Mouse (Mus musculus): ENCODE results near the gene Clk2. TPM values are rescaled to one million over a fixed set of nuclear protein-coding genes. Genes with fewer than 3 reads are reported as not detected.
A peak's percentile ranks its signal among the peaks of the same experiment; 100 is the strongest.

Gene Clk2
- polyA plus RNA-seq, 1 experiment = 48.3 TPM

DNA sequence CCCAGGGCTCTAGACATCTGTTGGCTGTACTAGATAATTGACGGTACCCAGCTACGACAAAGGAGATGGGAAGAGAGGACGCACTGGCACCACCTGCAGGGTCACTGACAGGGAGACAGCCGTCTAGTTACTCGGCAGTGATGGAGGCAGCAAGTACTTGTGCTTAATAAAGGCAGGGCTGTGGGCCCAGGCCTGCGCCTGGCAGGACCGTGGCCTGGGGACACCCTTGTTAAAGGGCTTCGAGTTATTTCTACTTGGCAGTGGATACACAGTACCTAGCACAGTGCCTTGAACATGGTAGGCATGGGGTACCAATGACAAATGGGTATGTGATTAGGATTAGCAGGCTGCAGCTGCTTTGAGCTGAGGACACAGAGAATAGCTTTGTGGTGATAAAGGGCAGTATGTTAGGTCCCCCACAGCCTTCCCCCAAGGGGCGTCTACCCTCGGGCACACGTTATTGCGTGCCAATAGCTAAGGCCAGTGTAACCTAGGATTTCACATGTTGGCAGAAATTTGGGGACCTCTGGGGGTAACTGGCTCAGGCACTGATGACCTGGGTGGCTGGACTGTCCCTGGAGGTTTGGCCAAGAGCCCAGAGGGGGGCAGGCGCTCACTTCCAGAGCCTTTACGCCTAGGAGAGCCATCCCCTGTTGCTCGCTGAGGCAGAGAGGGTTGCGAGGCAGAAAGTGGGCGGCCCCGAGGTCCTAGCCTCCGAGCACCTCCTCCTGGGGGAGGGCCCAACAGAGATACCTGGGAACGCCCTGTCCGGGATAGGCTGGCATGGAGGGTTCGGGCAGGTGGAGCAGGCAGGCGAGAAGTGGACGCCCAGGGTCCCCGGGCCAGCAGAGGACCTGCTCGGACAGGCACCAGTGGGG, 17.3 kb upstream of the Clk2 start:
- Histone ChIP-seq H3K27me3 (ENCODE audit: control insufficient read depth, insufficient read depth, low read length) (no peaks in the 10 kb centered on the region), H3K27ac (ENCODE audit: control insufficient read depth, insufficient read depth, low read depth, low read length) (no peak overlapping the region)

GRCm38 (mm10) chr3:89147979-89148311, 16.6 kb upstream of the Clk2 start:
- H3K27me3 ChIP-seq (ENCODE audit: control insufficient read depth, insufficient read depth, low read length) = no peaks in the 10 kb centered on the region
- H3K4me1 ChIP-seq (ENCODE audit: control insufficient read depth, insufficient read depth, low read length) = peaks cover 7% of the 10 kb centered on the region
- no peak overlapping the region for H3K27ac ChIP-seq (ENCODE audit: control insufficient read depth, insufficient read depth, low read depth, low read length)
- no peaks in the 10 kb centered on the region for H3K36me3 ChIP-seq (ENCODE audit: control insufficient read depth, insufficient read depth, low read length)
- TF ChIP-seq POLR2A (IDR thresholded peaks at IDR 0.05; ENCODE audit: control insufficient read depth, low read depth, low read length) = no peak
- no peak for TF ChIP-seq CTCF (IDR thresholded peaks at IDR 0.05; ENCODE audit: control insufficient read depth, insufficient read depth, insufficient replicate concordance, low read depth, low read length)
- no peak overlapping the region for H3K4me3 ChIP-seq (ENCODE audit: control insufficient read depth, low read depth, low read length)

More for the DNA sequence above, 17.3 kb upstream of the Clk2 start:
- TF ChIP-seq POLR2A (IDR thresholded peaks at IDR 0.05; ENCODE audit: control insufficient read depth, low read depth, low read length) (no peak), CTCF (IDR thresholded peaks at IDR 0.05; ENCODE audit: control insufficient read depth, insufficient read depth, insufficient replicate concordance, low read depth, low read length) (no peak)
- no peak overlapping the region for H3K4me3 ChIP-seq (ENCODE audit: control insufficient read depth, low read depth, low read length)
- H3K36me3 ChIP-seq (ENCODE audit: control insufficient read depth, insufficient read depth, low read length) = no peaks in the 10 kb centered on the region
- H3K4me1 ChIP-seq (ENCODE audit: control insufficient read depth, insufficient read depth, low read length) = peaks cover 7% of the 10 kb centered on the region

DNA sequence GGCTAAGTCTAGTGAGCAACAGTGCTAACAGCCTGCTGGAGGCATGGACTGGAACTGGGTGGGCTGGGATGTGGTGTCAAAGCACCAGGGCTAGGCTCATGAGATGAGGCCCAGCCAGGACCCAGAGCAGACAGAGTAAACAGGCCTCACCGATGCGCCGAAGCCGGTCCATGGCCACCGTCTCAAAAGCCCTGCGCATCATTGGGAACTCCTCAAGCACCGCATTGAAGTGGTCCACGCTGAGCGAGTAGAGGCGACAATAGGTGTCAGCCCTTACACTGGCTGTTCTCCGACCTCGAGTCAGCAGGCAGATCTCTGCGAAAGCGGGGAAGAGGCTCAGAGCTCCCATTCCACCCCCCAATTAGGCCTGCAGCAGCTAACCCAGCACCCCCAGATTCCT, 16.0 kb upstream of the Clk2 start:
- Histone ChIP-seq H3K27ac (ENCODE audit: control insufficient read depth, insufficient read depth, low read depth, low read length) (no peak overlapping the region), H3K27me3 (ENCODE audit: control insufficient read depth, insufficient read depth, low read length) (no peaks in the 10 kb centered on the region), H3K4me1 (ENCODE audit: control insufficient read depth, insufficient read depth, low read length) (peaks cover 7% of the 10 kb centered on the region), H3K36me3 (ENCODE audit: control insufficient read depth, insufficient read depth, low read length) (no peaks in the 10 kb centered on the region), H3K4me3 (ENCODE audit: control insufficient read depth, low read depth, low read length) (no peak overlapping the region)
- TF ChIP-seq CTCF (IDR thresholded peaks at IDR 0.05; ENCODE audit: control insufficient read depth, insufficient read depth, insufficient replicate concordance, low read depth, low read length) (no peak), POLR2A (IDR thresholded peaks at IDR 0.05; ENCODE audit: control insufficient read depth, low read depth, low read length) (no peak)

DNA sequence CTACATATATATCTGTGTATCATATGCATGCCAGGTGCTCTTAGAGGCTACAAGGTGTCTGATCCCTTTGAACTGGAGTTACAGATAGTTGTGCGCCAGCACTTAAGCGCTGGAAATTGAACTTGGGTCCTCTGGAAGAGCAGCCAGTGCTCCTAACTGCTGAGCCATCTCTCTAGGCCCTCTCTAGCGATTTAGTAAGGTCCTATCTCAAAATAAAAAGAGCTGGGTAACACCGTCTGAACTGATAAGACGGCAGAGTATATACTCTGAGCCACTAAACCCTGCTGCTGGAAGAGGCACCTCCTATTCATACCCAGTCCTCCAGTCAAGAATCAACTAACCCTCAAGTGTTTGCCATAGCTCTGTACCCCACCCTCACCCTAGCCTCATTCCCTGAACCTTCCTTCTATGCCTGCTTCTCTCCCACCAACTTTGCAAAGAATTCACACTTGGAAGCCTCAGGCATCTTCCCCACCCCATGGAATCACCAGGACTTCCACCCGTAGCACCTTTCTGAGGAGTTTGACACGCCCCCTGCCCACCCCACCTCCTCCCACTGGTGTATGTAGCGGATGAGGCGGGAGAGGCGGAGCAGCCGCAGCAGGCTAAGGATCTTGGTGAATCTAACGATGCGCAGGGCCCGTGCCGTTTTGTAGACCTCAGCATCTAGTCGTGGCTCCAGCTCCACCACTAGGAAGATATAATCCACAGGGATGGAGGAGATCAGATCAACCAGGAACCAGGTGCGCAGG, 12.3 kb upstream of the Clk2 start:
- Histone ChIP-seq H3K4me3 (ENCODE audit: control insufficient read depth, low read depth, low read length) (no peak overlapping the region), H3K36me3 (ENCODE audit: control insufficient read depth, insufficient read depth, low read length) (no peaks in the 10 kb centered on the region), H3K27ac (ENCODE audit: control insufficient read depth, insufficient read depth, low read depth, low read length) (no peak overlapping the region), H3K4me1 (ENCODE audit: control insufficient read depth, insufficient read depth, low read length) (peaks cover 7% of the 10 kb centered on the region), H3K27me3 (ENCODE audit: control insufficient read depth, insufficient read depth, low read length) (no peaks in the 10 kb centered on the region)
- TF ChIP-seq CTCF (IDR thresholded peaks at IDR 0.05; ENCODE audit: control insufficient read depth, insufficient read depth, insufficient replicate concordance, low read depth, low read length) (no peak), POLR2A (IDR thresholded peaks at IDR 0.05; ENCODE audit: control insufficient read depth, low read depth, low read length) (no peak)

- Histone ChIP-seq H3K27me3 (ENCODE audit: control insufficient read depth, insufficient read depth, low read length) (no peaks in the 10 kb centered on the region), H3K4me1 (ENCODE audit: control insufficient read depth, insufficient read depth, low read length) (peaks cover 9% of the 10 kb centered on the region), H3K27ac (ENCODE audit: control insufficient read depth, insufficient read depth, low read depth, low read length) (no peak overlapping the region), H3K36me3 (ENCODE audit: control insufficient read depth, insufficient read depth, low read length) (no peaks in the 10 kb centered on the region), H3K4me3 (ENCODE audit: control insufficient read depth, low read depth, low read length) (no peak overlapping the region)
- TF ChIP-seq POLR2A (IDR thresholded peaks at IDR 0.05; ENCODE audit: control insufficient read depth, low read depth, low read length) (no peak), CTCF (IDR thresholded peaks at IDR 0.05; ENCODE audit: control insufficient read depth, insufficient read depth, insufficient replicate concordance, low read depth, low read length) (no peak)
These were observed 7.6 kb upstream of the Clk2 start for GRCm38 (mm10) chr3:89156951-89157350.

DNA sequence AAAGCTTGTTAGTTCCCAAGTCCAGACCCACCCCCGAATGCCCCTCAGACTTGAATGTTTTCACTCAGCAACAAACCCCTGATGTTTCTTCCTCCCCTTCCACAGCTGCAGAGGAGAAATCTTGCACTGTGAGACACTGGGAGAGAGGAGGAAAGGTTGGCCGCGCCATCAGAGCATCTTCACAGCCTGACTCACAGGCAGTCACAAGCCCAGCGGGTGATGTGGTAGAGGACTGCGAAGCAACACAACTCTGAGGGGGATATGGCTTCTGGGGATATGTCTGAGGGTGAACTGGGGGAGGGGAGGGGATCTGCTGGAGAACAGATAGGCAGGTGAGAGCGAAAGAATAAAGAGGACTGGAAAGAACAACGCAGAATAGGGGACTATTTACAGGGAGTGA, 5.9 kb upstream of the Clk2 start:
- Histone ChIP-seq H3K27me3 (ENCODE audit: control insufficient read depth, insufficient read depth, low read length) (no peaks in the 10 kb centered on the region), H3K4me3 (ENCODE audit: control insufficient read depth, low read depth, low read length) (no peak overlapping the region), H3K27ac (ENCODE audit: control insufficient read depth, insufficient read depth, low read depth, low read length) (no peak overlapping the region), H3K36me3 (ENCODE audit: control insufficient read depth, insufficient read depth, low read length) (no peaks in the 10 kb centered on the region), H3K4me1 (ENCODE audit: control insufficient read depth, insufficient read depth, low read length) (peaks cover 9% of the 10 kb centered on the region)
- no peak for TF ChIP-seq CTCF (IDR thresholded peaks at IDR 0.05; ENCODE audit: control insufficient read depth, insufficient read depth, insufficient replicate concordance, low read depth, low read length)
- no peak for TF ChIP-seq POLR2A (IDR thresholded peaks at IDR 0.05; ENCODE audit: control insufficient read depth, low read depth, low read length)

GRCm38 (mm10) chr3:89159211-89159610, 5.4 kb upstream of the Clk2 start:
- Histone ChIP-seq H3K36me3 (ENCODE audit: control insufficient read depth, insufficient read depth, low read length) (no peaks in the 10 kb centered on the region), H3K4me3 (ENCODE audit: control insufficient read depth, low read depth, low read length) (peak overlapping the region; percentile 69), H3K27ac (ENCODE audit: control insufficient read depth, insufficient read depth, low read depth, low read length) (no peak overlapping the region), H3K27me3 (ENCODE audit: control insufficient read depth, insufficient read depth, low read length) (no peaks in the 10 kb centered on the region), H3K4me1 (ENCODE audit: control insufficient read depth, insufficient read depth, low read length) (peaks cover 13% of the 10 kb centered on the region)
- no peak for TF ChIP-seq CTCF (IDR thresholded peaks at IDR 0.05; ENCODE audit: control insufficient read depth, insufficient read depth, insufficient replicate concordance, low read depth, low read length)
- TF ChIP-seq POLR2A (IDR thresholded peaks at IDR 0.05; ENCODE audit: control insufficient read depth, low read depth, low read length) = no peak

All from testis, adult 2 months (tissue).